Mouse (Mus musculus): ENCODE results near the gene Hrc.

The Hrc gene

GRCm38 (mm10) chr7:45367020-45367880, 32.2 kb downstream of the Hrc start:
- DNase-seq, result peak; percentile 98

GRCm38 (mm10) chr7:45368178-45368577, 33.1 kb downstream of the Hrc start:
- DNase-seq, result no peak

GRCm38 (mm10) chr7:45369022-45369745, 34.1 kb downstream of the Hrc start:
- no peak for DNase-seq

GRCm38 (mm10) chr7:45369836-45370474, 34.9 kb downstream of the Hrc start:
- DNase-seq, result no peak

GRCm38 (mm10) chr7:45370475-45371311, 35.6 kb downstream of the Hrc start, which contains the start of gene Lin7b:
Lin7b (minus strand) TSS chr7:45370583.
- DNase-seq, result peak; percentile 89

GRCm38 (mm10) chr7:45372371-45372770, 37.3 kb downstream of the Hrc start:
- no peak for DNase-seq

GRCm38 (mm10) chr7:45374620-45375019, 39.5 kb downstream of the Hrc start:
- no peak for DNase-seq

- DNase-seq, result no peak
Observed at GRCm38 (mm10) chr7:45376057-45376456, 41.0 kb downstream of the Hrc start.

- no peak for DNase-seq
Observed at GRCm38 (mm10) chr7:45386077-45386476, 51.0 kb downstream of the Hrc start.
